Mouse (Mus musculus): ENCODE results near the gene Slco2b1. TPM values are rescaled to one million over a fixed set of nuclear protein-coding genes. Genes with fewer than 3 reads are reported as not detected.

The Slco2b1 gene
- polyA plus RNA-seq, 1 experiment from 2014 or later = 4.3 TPM

GRCm38 (mm10) chr7:99710476-99710875 lies 664 bp downstream of the Slco2b1 start:
- ATAC-seq (replicated peaks; ENCODE audit: low FRiP score, low read depth) (no peak), DNase-seq (ENCODE audit: low spot score) (peak; percentile 84)
- 23% methylated on average over 1 of the region's 1 CpGs for WGBS

GRCm38 (mm10) chr7:99709992-99710391 lies 1.1 kb downstream of the Slco2b1 start:
- Histone ChIP-seq H3K27me3 (ENCODE audit: insufficient read depth, low read length) (no peaks in the 10 kb centered on the region), H3K4me1 (replicated peaks; ENCODE audit: insufficient read depth, low read length) (0 out of 2 replicates have a peak, but pooled peaks cover 3% of the 10 kb centered on the region), H3K27ac (no peak overlapping the region), H3K9ac (ENCODE audit: low read depth, low read length) (no peak overlapping the region), H3K36me3 (ENCODE audit: insufficient read depth, low read length) (no peaks in the 10 kb centered on the region), H3K9me3 (replicated peaks; ENCODE audit: low read length) (no peaks in the 10 kb centered on the region), H3K4me2 (ENCODE audit: low read length) (no peak overlapping the region), H3K4me3 (replicated peaks; ENCODE audit: low read depth, low read length) (no peak overlapping the region)
- ATAC-seq (replicated peaks; ENCODE audit: low FRiP score, low read depth) = no peak
- no peak for DNase-seq (ENCODE audit: low spot score)
- TF ChIP-seq CTCF (IDR thresholded peaks at IDR 0.05; ENCODE audit: low read depth) = no peak
- 55% methylated on average over 7 of the region's 7 CpGs for WGBS

More at GRCm38 (mm10) chr7:99710476-99710875, 664 bp downstream of the Slco2b1 start:
- Histone ChIP-seq H3K4me2 (ENCODE audit: low read length) (no peak overlapping the region), H3K4me3 (replicated peaks; ENCODE audit: low read depth, low read length) (no peak overlapping the region), H3K9ac (ENCODE audit: low read depth, low read length) (no peak overlapping the region), H3K9me3 (replicated peaks; ENCODE audit: low read length) (no peaks in the 10 kb centered on the region), H3K36me3 (ENCODE audit: insufficient read depth, low read length) (no peaks in the 10 kb centered on the region), H3K4me1 (replicated peaks; ENCODE audit: insufficient read depth, low read length) (0 out of 2 replicates have a peak, but pooled peaks cover 3% of the 10 kb centered on the region), H3K27ac (no peak overlapping the region), H3K27me3 (ENCODE audit: insufficient read depth, low read length) (no peaks in the 10 kb centered on the region)
- TF ChIP-seq CTCF (IDR thresholded peaks at IDR 0.05; ENCODE audit: low read depth) = peak; percentile 90

GRCm38 (mm10) chr7:99708750-99709149 lies 2.4 kb downstream of the Slco2b1 start:
- no peak overlapping the region for H3K4me3 ChIP-seq (replicated peaks; ENCODE audit: low read depth, low read length)
- no peak overlapping the region for H3K9ac ChIP-seq (ENCODE audit: low read depth, low read length)
- H3K9me3 ChIP-seq (replicated peaks; ENCODE audit: low read length) = no peaks in the 10 kb centered on the region
- H3K4me1 ChIP-seq (replicated peaks; ENCODE audit: insufficient read depth, low read length) = 0 out of 2 replicates have a peak, but pooled peaks cover 3% of the 10 kb centered on the region
- no peaks in the 10 kb centered on the region for H3K36me3 ChIP-seq (ENCODE audit: insufficient read depth, low read length)
- no peak overlapping the region for H3K27ac ChIP-seq
- H3K4me2 ChIP-seq (ENCODE audit: low read length) = no peak overlapping the region
- ATAC-seq (replicated peaks; ENCODE audit: low FRiP score, low read depth) = no peak
- no peaks in the 10 kb centered on the region for H3K27me3 ChIP-seq (ENCODE audit: insufficient read depth, low read length)
- DNase-seq (ENCODE audit: low spot score) = no peak
- 78% methylated on average over 5 of the region's 5 CpGs for WGBS
- TF ChIP-seq CTCF (IDR thresholded peaks at IDR 0.05; ENCODE audit: low read depth) = no peak

DNA sequence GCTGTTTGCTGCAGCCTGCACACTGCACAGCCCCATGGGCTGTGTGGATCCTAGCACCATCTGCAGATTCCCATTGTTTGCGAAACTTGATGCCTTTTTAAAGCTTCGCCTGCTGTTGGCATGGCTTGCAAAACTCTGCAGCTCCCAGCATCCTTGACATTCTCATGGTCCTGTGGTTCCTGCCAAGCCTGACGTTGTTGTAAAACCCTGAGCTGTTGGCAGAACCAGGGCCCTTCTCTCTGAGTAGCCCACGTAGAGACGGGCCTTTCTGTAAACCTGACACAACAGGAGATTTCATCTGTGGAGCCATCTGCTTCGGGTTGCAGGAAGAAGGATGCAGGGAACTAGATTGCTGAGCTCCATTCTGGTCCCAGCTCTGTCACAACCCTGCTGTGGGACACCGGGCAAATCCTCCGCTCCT lies 2.8 kb downstream of the Slco2b1 start:
- no peak overlapping the region for H3K4me3 ChIP-seq (replicated peaks; ENCODE audit: low read depth, low read length)
- no peaks in the 10 kb centered on the region for H3K9me3 ChIP-seq (replicated peaks; ENCODE audit: low read length)
- DNase-seq (ENCODE audit: low spot score) (no peak), ATAC-seq (replicated peaks; ENCODE audit: low FRiP score, low read depth) (no peak)
- 70% methylated on average over 8 of the region's 8 CpGs for WGBS
- no peak overlapping the region for H3K27ac ChIP-seq
- H3K36me3 ChIP-seq (ENCODE audit: insufficient read depth, low read length) = no peaks in the 10 kb centered on the region
- 0 out of 2 replicates have a peak, but pooled peaks cover 3% of the 10 kb centered on the region for H3K4me1 ChIP-seq (replicated peaks; ENCODE audit: insufficient read depth, low read length)
- no peaks in the 10 kb centered on the region for H3K27me3 ChIP-seq (ENCODE audit: insufficient read depth, low read length)
- H3K4me2 ChIP-seq (ENCODE audit: low read length) = no peak overlapping the region
- H3K9ac ChIP-seq (ENCODE audit: low read depth, low read length) = no peak overlapping the region
- no peak for TF ChIP-seq CTCF (IDR thresholded peaks at IDR 0.05; ENCODE audit: low read depth)

- 0 out of 2 replicates have a peak, but pooled peaks cover 3% of the 10 kb centered on the region for H3K4me1 ChIP-seq (replicated peaks; ENCODE audit: insufficient read depth, low read length)
- peak overlapping the region; percentile 83; the same call in 1 of the 2 replicates for H3K27ac ChIP-seq
- no peaks in the 10 kb centered on the region for H3K36me3 ChIP-seq (ENCODE audit: insufficient read depth, low read length)
- DNase-seq (ENCODE audit: low spot score) (no peak), ATAC-seq (replicated peaks; ENCODE audit: low FRiP score, low read depth) (no peak)
- no peaks in the 10 kb centered on the region for H3K27me3 ChIP-seq (ENCODE audit: insufficient read depth, low read length)
- no peak overlapping the region for H3K4me3 ChIP-seq (replicated peaks; ENCODE audit: low read depth, low read length)
- WGBS = 84% methylated on average over 6 of the region's 6 CpGs
- H3K9me3 ChIP-seq (replicated peaks; ENCODE audit: low read length) = no peaks in the 10 kb centered on the region
- H3K4me2 ChIP-seq (ENCODE audit: low read length) = no peak overlapping the region
- no peak for TF ChIP-seq CTCF (IDR thresholded peaks at IDR 0.05; ENCODE audit: low read depth)
- H3K9ac ChIP-seq (ENCODE audit: low read depth, low read length) = no peak overlapping the region
Measured at GRCm38 (mm10) chr7:99707671-99708070, 3.5 kb downstream of the Slco2b1 start.

GRCm38 (mm10) chr7:99707038-99707595 lies 4.0 kb downstream of the Slco2b1 start:
- Histone ChIP-seq H3K4me2 (ENCODE audit: low read length) (no peak overlapping the region), H3K9ac (ENCODE audit: low read depth, low read length) (no peak overlapping the region), H3K27ac (peak overlapping the region; percentile 83), H3K4me1 (replicated peaks; ENCODE audit: insufficient read depth, low read length) (0 out of 2 replicates have a peak, but pooled peaks cover 3% of the 10 kb centered on the region), H3K36me3 (ENCODE audit: insufficient read depth, low read length) (no peaks in the 10 kb centered on the region), H3K4me3 (replicated peaks; ENCODE audit: low read depth, low read length) (no peak overlapping the region), H3K9me3 (replicated peaks; ENCODE audit: low read length) (no peaks in the 10 kb centered on the region), H3K27me3 (ENCODE audit: insufficient read depth, low read length) (no peaks in the 10 kb centered on the region)
- 36% methylated on average over 4 of the region's 4 CpGs for WGBS
- no peak for TF ChIP-seq CTCF (IDR thresholded peaks at IDR 0.05; ENCODE audit: low read depth)
- DNase-seq (ENCODE audit: low spot score) (no peak), ATAC-seq (replicated peaks; ENCODE audit: low FRiP score, low read depth) (no peak)
